Mouse (Mus musculus) left cerebral cortex, adult 2 months (tissue): ENCODE data around the gene Six2. TPM values are rescaled to one million over a fixed set of nuclear protein-coding genes. Genes with fewer than 3 reads are reported as not detected.
"Not testable (repeated sequence)": the region's sequence is repeated elsewhere in the genome, so short reads cannot be mapped to it uniquely, and the experiment has no call there.

ENCODE experiments used
- DNase-seq, 2 experiments: peaks; one replicate each; pipeline ENCODE4 v3.0.0; 2021 to 2022; ENCODE audit warnings: low spot score in 2 of 2, mixed read lengths in 1 of 2; ENCODE audit errors: extremely low spot score in 1 of 2
- H3K27ac ChIP-seq: fragments of 200-600 bp; 2 replicates; pipeline ENCODE4 v1.8.1; 2022
- H3K4me3 ChIP-seq: fragments of 200-600 bp; 2 replicates; pipeline ENCODE4 v1.8.1; 2022
- CTCF ChIP-seq: fragments of 200-600 bp; IDR thresholded peaks from 2 replicates; pipeline ENCODE4 v1.8.1; 2022; ENCODE audit warnings: antibody characterized with exemption, mild to moderate bottlenecking, moderate library complexity
- intact Hi-C: fragments of 180-260 bp; cut with DNase I; formaldehyde crosslinking; loops from one replicate; pipeline ENCODE4 v1.15.1; 2025
- total RNA-seq, 2 experiments: library from RNA; stranded (reverse); gene quantifications; 2 replicates each; pipeline ENCODE4 v1.2.3; 2021

Gene Six2
- total RNA-seq, 2 experiments from 2014 or later, result 0.70 to 0.75 TPM

GRCm38 (mm10) chr17:85688911-85689806 is 1.1 kb upstream of the Six2 start:
- TF ChIP-seq CTCF, result no peak
- intact Hi-C loops, result loop anchor here (5.0 kb wide), 2 partner anchors 67 to 202 kb away; no protein-coding TSS in a partner anchor
- H3K27ac ChIP-seq, result no peak overlapping the region
- no peak overlapping the region for H3K4me3 ChIP-seq
- DNase-seq, result no peak

DNA sequence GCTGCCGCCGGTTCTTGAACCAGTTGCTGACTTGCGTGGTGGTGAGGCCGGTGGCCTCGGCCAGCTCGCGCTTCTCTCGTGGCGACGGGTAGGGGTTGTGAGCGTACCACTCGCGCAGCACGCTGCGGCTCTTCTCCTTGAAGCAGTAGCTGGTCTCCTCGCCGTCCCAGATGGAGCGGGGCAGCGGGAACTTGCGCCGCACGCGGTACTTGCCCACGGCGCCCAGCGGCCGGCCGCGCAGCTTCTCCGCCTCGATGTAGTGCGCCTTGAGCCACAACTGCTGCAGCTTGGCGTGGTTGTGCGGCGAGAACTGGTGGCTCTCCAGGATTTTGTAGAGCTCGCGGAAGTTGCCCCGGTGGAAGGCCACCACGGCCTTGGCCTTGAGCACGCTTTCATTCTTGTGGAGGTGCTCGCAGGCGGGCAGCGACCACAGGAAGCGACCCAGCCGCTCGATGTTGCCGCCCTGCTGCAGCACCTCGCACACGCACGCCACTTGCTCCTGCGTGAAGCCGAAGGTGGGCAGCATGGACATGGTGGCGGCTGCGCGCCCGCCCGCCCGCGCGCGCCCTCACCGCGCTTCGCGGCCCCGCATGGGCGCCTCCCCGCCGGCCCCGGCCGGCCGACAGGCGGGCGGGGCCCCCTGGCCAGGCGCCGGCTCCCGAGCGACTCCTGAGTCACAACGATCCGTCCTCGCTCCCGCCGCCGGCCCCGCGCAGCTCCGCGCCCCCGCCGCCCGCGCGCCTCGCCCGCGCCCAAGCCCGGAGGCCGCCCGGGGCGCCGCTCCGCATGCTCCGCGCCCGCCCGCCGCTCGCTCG is 446 bp downstream of the Six2 start:
- Histone ChIP-seq H3K27ac (no peak overlapping the region), H3K4me3 (peak overlapping the region; percentile 28)
- DNase-seq, result no peak
- intact Hi-C loops, result loop anchor here (2.0 to 5.0 kb wide), 3 partner anchors 65 to 200 kb away; no protein-coding TSS in a partner anchor
- no peak for TF ChIP-seq CTCF

- Histone ChIP-seq H3K4me3 (no peak overlapping the region), H3K27ac (no peak overlapping the region)
- no peak for TF ChIP-seq CTCF
- no peak for DNase-seq
- intact Hi-C loops, result loop anchor here (2.0 to 5.0 kb wide), 3 partner anchors 64 to 199 kb away; no protein-coding TSS in a partner anchor
These were observed 1.3 kb downstream of the Six2 start for GRCm38 (mm10) chr17:85686476-85687420.

- intact Hi-C loops, result loop anchor here (2.0 to 5.0 kb wide), 3 partner anchors 63 to 198 kb away; no protein-coding TSS in a partner anchor
- Histone ChIP-seq H3K27ac (no peak overlapping the region), H3K4me3 (no peak overlapping the region)
- TF ChIP-seq CTCF, result no peak
- no peak for DNase-seq
These were observed 2.3 kb downstream of the Six2 start for GRCm38 (mm10) chr17:85685689-85686281.

- Histone ChIP-seq H3K4me3 (no peak overlapping the region), H3K27ac (no peak overlapping the region)
- no peak for TF ChIP-seq CTCF
- no peak for DNase-seq
- intact Hi-C loops, result loop anchor here (5.0 kb wide), 2 partner anchors 63 to 198 kb away; no protein-coding TSS in a partner anchor
These were observed 3.0 kb downstream of the Six2 start for GRCm38 (mm10) chr17:85684841-85685688.

DNA sequence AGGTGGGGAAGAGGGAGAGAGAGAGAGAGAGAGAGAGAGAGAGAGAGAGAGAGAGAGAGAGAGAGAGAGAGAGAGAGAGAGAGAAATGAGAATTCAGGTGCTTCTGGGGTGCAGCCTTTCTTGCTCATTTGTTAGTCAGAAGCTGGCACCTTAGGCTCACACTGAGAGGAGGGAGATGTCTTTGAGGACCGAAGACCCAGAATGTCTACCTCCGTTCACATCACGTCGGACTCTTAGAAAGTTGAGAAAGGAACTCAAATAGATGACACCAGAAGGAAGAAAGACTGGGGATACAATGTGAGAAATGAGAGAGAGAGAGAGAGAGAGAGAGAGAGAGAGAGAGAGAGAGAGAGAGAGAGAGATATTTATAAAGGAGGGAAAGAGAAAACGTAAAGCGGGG is 3.6 kb downstream of the Six2 start:
- H3K4me3 ChIP-seq, intact Hi-C loops: not testable (repeated sequence)

GRCm38 (mm10) chr17:85683984-85684307 is 4.1 kb downstream of the Six2 start:
- intact Hi-C loops, result no loop called here
- no peak for DNase-seq
- no peak overlapping the region for H3K4me3 ChIP-seq
- no peak for TF ChIP-seq CTCF
- H3K27ac ChIP-seq, result no peak overlapping the region

More for the DNA sequence above, 3.6 kb downstream of the Six2 start:
- not testable (repeated sequence) for DNase-seq, H3K27ac ChIP-seq

DNA sequence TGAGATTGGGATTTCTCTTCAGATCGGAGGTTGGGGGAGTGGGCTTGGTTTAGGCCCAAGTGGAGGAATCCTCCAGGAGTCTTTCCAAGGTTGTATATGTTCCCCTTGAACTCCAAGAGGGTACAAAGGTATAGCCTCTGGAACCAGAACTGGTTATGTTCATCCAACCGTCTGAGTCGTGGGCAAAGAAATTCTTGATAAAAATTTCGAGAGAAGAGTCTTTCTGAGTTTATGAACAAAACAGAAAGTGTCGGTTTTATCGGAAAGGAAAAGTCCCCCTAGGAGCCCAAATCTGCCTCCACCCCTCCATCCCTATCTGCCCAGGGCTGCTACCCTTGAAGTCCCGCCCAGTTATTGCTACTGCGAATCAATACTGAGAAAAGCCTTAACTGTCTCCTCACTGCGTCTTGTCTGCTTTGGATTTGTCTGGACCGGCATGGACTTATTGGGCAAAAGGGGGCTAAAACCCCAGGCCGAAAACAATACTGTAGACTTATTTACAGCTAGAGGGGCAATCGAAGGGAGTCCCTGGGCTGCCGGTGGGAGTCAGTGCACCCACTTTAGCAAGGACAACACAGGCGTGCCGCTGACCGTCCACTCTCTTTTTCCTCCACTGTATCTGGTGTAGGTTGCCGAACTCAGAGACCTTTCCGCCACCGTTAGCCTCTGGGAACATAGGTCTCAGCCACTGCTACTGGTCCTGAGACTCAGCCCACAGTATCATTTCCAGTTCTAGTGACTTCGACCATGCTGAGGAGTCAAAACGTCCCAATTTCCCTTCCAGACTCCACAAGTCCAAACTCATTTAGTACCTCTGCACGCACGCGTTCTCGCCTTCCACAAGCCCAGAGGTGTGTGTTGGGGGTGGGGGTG is 4.7 kb downstream of the Six2 start:
- intact Hi-C loops, result no loop called here
- TF ChIP-seq CTCF, result no peak
- DNase-seq, result no peak
- no peak overlapping the region for H3K27ac ChIP-seq
- H3K4me3 ChIP-seq, result no peak overlapping the region

DNA sequence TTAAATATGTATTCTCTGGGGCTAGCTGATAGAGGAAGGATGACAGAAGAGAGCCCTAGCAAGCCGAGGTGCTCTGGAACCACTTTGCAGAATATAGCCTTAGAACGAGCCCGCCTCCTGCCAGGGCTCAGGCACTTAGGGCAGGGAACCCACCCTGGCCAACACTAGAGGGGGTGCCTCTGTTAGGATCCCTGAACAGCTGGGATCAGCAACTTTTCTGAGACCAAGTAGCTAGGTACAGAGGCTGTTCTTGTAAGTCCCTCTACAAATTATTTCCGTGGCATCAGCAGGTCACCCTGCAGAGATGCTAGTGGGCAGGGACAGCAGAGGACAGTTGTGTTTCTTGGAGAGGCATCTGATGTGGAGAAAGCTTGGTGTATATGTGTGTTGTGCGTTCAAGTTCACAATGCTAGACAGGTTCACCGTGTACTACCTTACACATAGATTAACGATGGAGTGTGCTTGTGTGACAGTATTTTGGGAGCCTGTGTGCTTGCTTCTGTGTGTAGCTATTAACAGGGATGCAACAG is 5.8 kb downstream of the Six2 start:
- TF ChIP-seq CTCF, result no peak
- Histone ChIP-seq H3K27ac (no peak overlapping the region), H3K4me3 (no peak overlapping the region)
- DNase-seq, result no peak
- intact Hi-C loops, result no loop called here
